Mouse (Mus musculus): ENCODE measurements around the gene Rps15a.
A peak's percentile ranks its signal among the peaks of the same experiment; 100 is the strongest.

The Rps15a gene

DNA sequence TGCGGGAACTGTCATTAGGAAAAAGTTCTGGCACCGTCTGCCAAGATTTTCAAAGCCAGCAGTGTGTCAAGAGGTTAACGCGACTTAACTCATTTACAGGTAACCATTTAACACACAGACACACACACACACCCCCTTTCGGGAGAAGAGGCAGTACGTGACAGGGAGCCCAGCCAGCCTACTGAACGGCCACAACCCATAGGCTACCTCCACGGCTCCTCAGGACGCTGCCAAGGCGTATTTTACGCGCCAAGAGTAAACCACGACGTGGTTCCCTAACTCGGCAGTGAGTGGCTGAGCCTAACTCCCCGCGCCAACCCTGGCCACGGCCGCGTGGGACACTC is 483 bp downstream of the Rps15a start:
- DNase-seq (ENCODE audit: low read depth): no peak

DNA sequence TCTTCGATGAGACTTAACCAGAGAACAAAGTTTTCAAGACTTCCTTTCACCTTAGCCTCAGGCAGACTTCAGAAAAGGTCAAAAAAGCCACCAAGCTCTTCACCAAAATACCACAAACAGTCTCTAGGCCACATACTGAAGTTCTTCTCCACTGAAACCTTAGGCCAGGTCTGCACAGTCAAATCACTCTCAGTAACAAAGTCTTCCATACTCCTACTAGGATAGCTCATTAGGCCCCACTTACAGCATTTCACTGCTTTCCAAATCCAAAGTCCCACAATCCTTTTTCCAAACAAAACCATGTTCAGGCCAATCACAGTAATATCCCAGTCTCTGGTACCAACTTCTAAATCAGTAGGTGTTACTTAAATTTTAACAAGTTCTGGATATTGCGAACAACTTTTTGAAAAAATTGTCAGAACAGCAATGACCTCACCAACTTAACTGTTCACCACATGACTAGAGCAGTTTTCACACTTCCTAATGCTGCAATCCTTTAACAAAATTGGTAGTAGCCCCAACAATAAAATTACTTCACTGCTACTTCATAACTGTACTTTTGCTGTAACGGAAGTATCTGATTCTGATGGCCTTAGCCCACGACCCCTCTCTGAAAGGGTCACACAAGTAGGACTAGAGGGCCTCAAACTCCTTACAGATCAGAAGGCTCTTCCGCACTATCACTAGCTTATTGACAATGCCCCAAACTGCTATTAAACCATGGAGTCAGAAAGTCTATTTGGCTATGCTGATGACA is 2.3 kb downstream of the Rps15a start:
- peak; percentile 49 for DNase-seq (ENCODE audit: low read depth)

DNA sequence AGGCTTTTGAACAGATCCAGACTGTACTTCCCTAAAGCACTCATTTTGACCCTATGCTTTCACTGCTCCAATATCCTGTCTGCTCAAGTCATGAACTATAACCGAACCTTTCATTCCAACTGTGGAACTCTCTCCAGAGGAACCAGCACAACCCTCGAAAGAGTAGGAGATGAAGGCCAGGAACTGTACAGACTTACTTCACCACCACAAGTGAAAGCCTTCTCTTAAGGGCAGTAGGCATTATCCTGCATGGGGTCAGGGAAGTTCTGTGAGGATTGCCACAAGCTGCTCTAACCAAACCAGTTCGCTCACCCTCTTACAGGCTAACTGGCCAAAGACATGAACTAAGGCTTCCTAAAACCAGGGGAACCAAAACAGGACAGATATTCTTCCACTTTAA is 4.9 kb downstream of the Rps15a start:
- no peak for DNase-seq (ENCODE audit: low read depth)

DNA sequence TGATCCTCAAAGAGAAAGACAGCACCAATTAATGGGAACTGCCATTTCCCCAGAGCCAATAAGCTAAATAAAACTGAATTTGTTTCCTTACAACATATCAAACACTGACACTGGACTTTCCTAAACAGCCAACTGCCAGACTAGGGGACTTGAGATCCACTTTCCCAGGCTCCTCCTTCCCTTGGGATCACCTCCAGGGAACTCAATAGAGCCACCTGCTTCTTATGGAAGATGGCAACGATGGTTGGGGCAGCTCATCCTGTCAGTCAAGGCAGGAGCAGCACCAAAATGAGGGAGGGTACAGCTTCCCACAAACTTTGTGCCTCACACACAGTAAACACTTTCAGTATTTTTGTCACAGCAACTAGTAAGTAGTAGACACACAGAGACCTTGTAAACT is 8.3 kb downstream of the Rps15a start:
- DNase-seq (ENCODE audit: low read depth): no peak

DNA sequence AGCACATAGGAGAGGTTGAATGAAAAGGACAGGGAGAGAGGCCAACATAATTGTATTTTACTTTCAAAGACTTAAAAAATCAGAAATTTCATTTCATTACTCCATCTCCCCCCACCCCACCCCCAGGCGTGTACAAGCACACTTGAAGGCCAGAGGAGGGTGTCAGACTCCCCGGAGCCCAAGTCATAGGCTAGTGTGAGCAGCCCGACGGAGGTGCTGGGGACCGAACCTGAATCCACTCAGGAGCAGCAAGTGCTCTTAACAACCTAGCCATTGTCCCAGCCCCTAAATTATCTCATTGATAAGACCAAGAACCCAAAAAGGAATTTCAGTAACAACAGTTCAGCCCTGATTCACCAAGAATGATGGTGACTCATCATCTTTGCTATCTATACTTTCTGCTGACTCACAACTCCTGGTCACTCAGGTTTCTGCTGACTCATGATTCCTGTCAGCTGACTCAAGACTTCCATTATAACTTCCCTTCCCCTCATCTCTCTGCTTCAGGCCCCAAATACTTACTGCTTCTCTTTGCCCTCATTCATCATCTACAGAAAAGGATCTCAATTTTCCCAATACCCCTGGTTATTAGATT is 11.4 kb downstream of the Rps15a start:
- no peak for DNase-seq (ENCODE audit: low read depth)

DNA sequence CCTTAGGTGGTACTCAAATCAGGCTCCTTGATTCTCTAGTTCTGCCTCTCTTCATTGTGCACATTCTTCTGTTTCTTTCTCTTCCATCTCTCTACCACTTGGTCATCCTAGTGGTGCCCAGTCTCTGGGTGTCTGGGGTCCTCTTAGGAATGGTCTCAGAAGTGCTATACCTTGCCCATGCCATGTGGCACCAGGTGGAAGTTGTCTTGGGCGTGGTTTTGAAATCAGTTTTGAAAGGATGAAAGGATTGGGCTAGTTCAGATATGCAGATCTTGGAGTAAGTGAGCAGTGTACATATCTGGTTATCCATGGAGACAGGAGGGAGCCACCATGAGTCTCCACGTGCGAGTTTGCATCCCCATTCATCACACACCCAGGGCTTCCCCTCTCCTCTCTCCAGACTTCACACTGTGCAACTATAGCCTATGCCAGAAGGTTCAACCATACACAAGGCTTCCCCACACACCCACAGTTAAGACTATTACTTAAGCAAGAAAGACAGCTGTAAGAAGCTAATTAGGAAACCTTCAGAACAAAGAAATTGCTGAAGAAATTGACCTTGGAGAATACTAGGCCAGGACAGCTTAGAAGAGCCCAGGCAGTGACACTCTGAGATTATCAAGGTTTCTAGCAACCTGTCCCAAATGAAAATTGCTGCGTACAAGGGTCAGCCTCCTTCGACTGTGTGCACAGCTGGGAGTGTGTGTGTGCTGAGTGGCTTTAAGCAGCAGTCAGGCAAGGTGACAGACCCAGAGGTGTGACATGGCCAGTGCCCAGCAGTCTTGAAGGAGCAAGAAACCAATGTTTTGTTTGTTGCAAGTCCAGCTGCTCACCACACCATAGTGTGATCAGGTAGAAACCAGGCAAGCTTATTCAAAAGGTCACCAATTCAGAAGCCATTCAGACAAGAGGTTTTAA is 12.3 kb downstream of the Rps15a start:
- no peak for DNase-seq (ENCODE audit: low read depth)

DNA sequence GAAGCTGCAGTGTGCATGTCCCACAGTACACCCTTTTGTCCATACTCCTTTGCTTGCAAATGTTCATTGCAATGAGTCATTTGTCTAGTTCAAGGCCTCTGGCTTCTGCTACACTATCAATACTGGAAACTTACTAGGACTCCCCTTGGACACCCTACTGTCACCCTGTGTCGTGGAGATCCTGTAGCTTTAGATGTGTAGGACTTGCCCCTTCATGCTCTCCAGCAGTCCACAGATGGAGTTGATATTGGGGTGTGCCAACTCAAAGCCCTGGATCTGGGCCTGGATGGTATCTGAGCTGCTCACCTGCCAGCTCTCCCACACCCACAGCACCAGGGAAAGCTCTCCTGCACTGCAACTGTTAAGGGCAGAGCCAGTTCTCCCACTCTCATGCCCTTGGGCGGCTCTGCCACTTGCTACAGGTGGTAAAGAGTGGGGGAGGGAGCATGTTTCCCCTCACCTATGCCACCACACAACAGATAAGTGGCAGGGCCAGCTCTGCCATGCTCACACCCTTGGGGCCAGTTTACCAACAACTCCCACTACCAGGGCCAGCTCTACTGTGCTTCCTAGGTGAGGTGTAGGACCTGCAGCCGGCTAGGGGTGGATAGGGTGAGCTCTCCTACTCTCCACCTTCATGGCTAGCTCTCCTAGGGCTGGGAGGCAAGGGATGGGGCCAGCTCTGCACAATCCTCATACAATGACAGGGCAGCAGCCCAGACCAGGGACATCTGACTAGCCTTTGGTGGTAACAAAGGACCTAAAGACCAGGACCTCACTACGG is 13.1 kb downstream of the Rps15a start:
- DNase-seq (ENCODE audit: low read depth): no peak

DNA sequence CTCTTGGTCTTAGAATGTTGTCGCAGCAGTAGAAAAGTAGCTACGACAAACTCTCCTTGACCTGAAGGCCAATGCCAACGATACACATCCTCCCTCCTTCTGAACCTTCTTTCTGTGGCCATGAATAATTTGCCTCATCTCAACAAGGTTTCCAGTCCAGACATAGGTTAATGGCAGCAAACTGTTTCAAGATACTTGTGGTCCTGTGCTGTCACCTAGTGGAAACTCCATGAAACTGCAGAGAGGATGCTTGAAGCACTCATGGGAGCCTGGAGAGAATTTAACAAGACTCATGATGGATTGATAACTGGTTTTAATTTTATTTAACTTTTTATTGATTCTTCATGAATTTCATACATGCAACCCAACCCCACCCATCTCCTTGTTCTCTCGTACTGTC is 13.8 kb downstream of the Rps15a start:
- DNase-seq (ENCODE audit: low read depth): peak; percentile 77

DNA sequence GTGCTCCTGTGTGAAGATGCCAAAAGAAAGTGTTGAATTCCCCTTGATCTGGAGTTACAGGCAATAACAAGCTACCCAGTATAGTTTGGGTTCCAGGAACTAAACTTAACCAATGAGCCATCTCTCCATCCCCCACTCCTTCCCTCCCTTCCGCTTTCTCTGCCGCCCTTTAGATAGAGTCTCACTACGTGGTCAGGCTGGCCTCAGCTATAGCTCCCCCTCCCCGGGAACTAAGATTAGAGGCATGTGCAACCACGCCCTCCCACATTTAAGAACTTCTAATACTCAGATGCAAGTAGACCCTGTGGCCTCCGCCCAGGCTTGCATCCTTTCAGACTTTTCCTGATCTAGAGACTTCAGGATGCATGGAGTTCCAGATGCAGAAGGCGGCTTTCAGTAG is 18.4 kb downstream of the Rps15a start:
- DNase-seq (ENCODE audit: low read depth): no peak

DNA sequence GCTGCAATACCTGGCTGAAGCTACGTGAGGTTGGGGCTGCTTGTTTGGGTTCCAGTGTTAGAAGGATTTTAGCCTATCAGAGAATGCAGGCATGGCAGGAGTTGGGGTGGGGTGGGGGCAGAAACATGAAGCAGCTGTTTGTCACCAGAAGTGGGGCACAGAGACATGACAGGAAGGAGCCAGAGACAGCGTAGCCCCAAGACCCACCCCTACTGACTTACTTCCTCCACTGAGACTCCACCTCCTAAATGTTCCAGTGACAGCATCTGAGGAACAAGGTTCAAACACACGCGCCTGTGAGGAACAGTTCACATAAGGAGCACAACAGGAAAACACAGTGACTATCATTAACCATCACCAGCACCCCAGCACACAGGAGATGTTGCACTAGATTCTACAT is 36.0 kb downstream of the Rps15a start:
- DNase-seq (ENCODE audit: low read depth): peak; percentile 34

DNA sequence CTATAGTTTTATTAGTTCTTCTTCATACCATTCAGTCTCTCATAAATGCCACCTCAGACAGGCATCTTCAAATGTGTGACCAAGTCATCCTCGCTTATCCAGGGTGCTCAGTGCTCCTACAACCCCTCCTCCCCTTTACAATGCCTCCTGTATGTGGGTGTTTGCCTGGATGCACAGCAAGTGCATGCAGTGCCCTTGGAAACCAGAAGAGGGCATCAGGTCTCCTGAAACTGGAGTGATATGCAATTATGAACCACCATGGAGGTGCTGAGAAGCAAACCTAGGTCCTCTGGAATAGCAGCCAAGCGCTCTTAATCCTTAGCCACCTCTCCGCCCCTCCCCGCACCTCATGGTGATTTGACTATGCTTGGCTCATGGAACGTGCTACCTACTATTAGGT is 36.9 kb downstream of the Rps15a start:
- DNase-seq (ENCODE audit: low read depth): peak; percentile 13

DNA sequence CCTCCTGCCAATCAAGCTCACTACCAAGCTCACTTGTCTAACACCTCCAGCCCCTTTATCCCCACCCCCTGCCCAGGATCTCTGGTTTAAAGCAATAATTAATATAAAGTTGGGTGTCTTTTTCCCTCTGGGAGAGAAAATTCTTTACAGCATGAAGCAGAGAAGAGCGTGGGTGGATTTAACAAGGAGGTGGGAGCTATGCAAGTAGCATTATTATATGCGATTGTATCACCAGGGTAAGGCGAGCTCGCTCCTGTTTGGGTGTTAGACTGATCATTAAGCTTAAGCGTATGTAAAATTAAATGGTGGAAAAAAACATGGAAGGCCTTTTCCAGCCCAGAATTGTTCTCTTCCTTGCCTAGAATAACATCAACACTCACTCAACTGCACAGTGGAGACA is 48.7 kb downstream of the Rps15a start:
- DNase-seq (ENCODE audit: low read depth): no peak

DNA sequence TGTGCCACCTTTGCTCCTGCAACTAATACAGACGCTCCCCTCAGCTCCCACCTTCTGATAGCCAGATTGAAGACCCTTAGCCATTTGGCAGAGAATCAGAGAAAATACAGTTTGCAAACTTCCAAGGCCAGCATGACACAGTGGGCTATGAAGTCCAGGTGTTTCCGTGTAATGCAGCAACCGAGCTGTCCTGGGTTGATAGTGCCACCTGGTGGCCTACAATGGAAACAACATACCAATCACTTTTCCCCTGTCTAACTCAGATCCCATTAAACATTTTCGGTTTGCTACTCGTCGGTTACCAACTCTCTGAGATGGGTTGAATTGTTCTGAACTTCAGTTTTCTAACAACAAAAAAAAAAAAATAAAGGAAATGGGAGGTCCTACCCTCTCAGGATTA is 59.7 kb downstream of the Rps15a start:
- DNase-seq (ENCODE audit: low read depth): no peak
